Mouse (Mus musculus) thymus, postnatal 14 days (tissue): Measurements from ENCODE around the gene Ift81.

Source experiments
- DNase-seq: peaks from one replicate; pipeline ENCODE4 v3.0.0; 2021

The Ift81 gene

DNA sequence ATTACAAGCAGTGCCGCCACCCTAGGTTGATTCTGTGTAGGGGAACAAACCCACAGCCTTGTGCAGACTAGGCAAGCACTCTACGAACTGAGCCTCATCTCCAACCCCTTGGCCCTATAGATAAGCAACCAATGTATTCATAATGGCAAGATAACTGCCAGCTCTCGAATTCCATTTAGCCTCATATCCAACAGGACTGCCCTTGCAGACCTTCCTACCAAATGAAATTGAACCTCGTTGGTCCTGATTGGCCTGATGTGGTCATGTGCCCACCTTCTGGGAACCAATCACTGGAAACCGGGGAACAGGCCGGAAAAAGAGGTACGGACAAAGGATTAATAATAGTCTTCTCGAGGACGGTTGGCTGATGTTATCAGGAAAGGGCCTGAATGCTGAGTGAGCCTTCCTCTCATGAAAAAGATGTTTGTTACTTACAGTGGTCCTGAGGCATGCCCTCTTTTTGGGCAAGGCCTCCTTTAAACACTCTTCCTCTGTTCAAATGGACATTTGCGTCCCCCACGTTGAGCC, 10.7 kb upstream of the Ift81 start:
- DNase-seq = no peak

- no peak for DNase-seq
These were observed 9.5 kb upstream of the Ift81 start for GRCm38 (mm10) chr5:122623861-122624260.

GRCm38 (mm10) chr5:122622526-122622925, 8.2 kb upstream of the Ift81 start:
- DNase-seq = no peak

DNA sequence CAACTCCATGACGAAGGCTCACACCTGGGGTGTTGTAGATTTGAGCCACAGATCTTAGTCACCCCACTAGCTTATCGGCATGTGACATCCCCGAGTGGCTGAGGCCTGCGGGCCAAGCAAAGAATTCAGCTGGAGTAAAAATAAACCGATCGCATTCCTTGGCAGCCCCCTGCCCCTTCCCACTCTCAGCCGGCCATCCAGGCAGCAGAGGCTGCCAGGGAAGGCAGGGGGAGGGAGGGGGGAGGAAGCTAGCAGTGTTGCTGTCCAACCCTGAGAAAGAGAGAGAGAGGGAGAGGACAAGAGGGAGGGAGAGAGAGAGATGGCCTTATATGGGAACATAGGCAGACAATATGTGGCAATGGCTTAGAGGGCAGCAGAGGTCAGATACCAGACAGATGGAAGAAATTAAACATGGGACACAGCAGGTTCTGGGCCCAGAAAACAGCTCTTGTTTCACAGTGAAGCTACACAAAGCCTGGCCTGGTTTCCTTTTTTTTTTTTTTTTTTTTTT, 7.1 kb upstream of the Ift81 start:
- no peak for DNase-seq

DNA sequence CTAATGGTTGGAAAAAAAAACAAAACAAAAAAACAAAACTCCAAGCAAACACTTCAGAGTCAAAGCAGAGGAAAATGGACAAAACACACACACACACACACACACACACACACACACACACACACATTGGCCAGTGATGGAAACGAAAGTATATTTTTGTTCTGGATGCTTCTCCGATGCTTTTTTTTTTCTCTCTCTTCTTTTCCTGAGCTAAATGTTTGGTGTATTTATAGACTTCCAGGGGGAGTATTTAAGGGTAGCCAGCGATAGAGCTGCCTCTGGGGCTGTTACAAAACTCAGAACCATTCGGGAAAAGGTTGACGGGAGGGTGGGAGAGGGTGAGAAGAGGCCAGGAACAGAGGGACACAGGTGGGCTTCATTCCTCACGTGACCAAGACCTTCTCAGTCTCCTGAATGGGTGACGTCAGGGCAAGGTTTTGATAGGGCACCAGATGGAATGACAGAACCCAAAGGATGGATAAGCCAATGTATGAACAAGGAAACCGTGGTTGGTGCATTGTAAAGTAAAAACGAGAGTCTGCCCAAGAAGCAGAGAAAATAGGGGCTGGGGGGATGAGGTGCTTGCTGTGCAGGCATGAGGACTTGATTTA, 5.5 kb upstream of the Ift81 start:
- DNase-seq = no peak

- no peak for DNase-seq
These were observed 3.4 kb upstream of the Ift81 start for GRCm38 (mm10) chr5:122617718-122618117.

DNA sequence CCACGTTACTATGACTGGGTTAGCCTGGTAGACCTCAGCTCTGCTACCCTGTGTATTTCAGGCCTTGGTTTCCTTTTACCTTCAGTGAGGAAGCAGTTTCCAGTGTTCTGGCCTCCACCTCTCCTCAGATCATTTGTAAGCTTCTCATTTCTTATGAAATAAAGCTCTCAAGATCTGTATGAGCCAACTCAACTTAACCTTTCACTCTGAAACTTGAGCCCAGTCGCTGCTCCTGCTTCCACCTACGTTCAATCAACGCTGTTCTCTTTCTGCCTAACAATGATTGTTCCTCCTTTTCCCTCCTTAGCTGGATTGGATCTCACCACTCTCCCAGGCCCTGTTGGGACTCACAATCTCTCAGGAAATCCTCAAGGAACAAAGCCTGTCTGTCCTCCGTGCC, 2.7 kb downstream of the Ift81 start:
- DNase-seq = no peak

DNA sequence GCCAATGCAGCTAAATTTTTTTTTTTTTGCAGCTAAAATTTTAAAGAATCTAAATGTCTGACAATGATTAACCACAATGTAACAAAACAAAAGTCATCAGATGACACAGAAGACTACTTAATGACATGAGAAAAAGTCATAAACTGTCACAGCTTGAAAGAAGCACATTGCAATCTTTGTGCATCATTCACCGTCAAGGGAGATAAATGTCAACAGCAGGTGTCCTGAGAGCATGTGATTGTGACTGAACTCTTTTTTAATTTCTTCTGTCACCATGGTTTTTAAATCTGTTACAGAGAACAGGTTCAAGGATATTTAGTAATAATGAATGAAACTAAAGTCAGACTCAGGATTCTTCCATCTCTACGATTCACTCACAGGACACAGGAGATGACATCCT, 9.4 kb downstream of the Ift81 start:
- no peak for DNase-seq

GRCm38 (mm10) chr5:122602233-122602632, 12.1 kb downstream of the Ift81 start:
- peak; percentile 71 for DNase-seq

GRCm38 (mm10) chr5:122595470-122595869, 18.8 kb downstream of the Ift81 start:
- no peak for DNase-seq

DNA sequence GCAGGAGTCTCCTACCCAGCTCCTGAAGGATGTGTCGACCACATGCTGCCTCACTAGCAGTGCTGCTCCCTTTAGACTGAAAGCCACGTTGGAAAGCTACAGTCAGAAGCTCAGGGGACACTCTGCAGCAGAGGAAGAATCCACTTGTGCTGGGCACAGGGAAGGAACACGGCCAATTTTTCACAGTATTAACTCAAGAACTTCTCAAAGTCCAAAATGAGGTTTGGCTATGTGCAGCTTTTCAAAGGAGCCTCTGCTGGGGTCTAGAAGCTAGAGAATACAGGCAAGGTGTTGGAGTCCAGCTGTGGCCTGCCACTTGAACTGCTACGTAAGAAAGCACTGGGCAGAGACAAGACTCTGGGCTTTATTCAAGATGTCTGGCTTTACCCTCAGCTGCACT, 24.4 kb downstream of the Ift81 start:
- DNase-seq = no peak

DNA sequence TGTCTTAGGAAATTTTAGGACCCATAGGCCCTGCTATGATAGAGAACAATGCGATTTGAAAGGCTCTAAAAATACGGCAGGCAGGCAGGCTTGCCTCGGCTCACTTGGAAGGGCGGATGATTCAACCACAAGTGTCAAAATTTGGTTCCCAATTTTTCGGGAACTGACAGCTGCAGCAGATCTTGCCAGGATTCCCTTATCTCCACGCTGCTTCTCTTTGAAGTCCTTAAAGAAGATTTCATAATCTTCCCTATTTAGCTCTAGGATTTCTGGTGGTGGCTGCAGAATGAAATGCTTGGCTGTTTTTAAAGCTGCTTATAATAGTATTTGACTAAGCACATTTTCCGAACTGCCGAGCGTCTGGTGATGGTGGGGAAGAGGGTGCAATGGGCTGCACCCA, 28.8 kb downstream of the Ift81 start:
- no peak for DNase-seq

DNA sequence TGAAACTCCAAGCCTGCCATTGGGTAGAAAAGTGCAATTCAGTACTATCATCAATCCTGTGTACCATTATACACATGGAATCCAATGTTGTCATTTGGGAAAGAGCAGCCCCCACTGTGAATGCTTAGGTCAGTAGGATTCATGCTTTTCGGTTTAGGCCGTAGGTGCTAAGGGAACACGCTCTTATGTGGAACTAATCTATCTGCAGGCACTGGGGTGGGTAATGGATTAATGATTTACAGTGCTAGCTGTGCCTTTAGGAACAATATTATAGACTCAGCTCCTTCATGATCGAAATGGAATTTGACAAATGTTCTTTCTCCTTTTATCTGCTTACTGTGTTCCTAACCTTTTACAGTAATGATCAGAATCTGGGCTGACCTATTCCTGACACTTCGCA, 30.2 kb downstream of the Ift81 start:
- no peak for DNase-seq

DNA sequence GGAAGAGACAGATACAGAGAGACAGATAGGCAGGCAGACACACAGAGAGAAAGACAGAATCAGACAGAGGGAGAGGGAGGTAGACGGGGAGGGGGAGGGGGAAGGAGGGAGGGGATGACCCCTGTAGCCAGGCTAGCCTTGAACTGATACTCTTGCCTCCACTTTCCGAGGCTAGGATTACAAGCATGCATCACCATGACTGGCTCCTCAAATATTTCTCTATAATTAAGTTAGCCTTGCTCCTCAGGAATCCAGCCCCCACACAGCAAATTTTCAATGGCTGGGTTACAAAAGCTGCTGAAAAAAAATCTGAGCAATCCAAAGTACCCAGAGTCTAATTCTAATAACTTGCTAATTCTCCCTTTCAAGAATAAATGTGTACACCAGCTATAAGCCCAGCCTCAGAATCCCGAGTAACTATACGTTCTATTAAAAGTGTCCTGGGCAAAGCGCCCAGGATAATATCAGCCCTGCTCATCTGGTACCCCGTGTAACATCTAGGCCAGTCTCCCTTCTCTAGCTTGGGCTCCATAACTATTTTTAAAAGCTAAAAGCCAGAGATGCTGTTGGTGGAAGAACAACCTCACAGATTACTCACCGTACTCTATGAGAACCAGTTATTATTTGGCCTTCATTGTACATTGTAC, 37.5 kb downstream of the Ift81 start:
- no peak for DNase-seq

DNA sequence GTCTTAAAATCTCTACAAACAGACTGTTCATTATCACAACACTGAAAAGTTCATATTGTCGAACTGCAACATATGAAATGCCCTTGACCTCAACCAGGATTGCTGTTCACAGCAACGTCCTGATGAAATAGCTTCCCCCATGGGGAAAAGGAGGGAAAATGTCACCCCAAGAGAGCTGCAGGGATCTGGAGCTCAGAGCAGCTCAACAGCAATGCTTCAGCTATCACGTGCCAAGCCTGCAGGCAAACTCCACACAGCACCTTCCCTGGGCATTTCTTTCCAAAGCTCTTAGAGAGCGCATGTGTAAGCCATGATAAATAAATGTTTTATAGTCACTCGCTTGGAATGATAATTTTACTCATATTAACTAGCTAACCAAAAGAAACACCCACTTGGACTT, 42.3 kb downstream of the Ift81 start:
- no peak for DNase-seq

- no peak for DNase-seq
These were observed 47.7 kb downstream of the Ift81 start for GRCm38 (mm10) chr5:122566626-122567025.

GRCm38 (mm10) chr5:122560654-122561053, 53.7 kb downstream of the Ift81 start:
- no peak for DNase-seq

GRCm38 (mm10) chr5:122558127-122558526, 56.2 kb downstream of the Ift81 start:
- DNase-seq = no peak

DNA sequence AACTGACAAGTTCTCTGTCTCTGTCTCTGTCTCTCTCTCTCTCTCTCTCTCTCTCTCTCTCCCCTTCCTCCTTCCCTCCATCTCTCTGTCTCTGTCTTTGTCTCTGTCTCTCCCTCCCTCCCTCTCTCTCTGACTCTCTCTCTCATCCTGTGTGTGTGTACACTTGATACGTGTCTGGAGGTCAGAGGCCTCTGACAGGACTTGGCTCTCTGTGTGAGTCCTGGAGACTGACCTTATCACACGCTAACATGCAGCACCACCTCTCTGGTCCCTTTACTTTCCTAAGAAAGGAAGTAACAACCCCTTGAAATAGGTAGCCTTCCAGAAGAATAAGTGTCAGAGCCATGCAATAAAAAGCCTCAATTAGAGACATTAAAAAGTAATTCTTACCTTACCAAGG, 59.2 kb downstream of the Ift81 start:
- DNase-seq = no peak

DNA sequence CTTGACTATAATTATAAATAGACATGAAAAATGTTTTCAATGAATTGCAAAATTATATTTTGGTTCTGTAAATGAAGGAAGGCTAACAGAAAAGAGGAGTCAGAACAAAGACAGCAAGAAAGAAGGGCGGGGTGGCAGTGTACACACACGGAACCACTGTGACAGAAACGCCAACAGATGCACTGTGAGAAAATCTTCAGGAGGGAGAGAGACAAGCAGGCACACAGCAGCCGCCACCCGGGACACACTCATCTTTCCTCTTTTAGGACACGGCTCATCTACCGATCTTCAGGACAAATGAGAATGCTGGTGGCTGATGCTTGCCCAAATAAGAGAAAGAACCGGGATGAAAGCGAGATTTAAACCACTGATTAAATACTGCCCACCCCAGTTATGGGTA, 61.7 kb downstream of the Ift81 start:
- DNase-seq = no peak

DNA sequence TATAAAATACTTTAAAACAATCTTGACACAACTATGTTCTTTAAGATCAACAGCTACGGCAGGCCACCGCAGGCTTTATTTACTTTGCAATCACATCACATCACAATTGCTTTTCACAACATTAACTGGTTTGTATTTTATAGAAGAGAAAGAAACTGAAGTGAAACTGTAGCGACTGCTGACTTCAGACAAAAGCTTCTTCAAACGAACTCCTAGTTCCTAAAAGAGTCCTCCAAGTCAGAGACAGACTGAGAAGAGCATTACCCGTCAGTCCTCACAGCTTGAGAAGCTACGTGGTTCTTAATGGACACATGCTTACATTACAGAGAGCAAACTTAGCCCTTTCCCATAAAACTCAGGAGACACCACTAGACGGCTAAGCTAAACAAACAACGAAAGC, 63.9 kb downstream of the Ift81 start:
- no peak for DNase-seq

- peak; percentile 33 for DNase-seq
These were observed 65.6 kb downstream of the Ift81 start for GRCm38 (mm10) chr5:122548671-122549070.

- no peak for DNase-seq
These were observed 66.5 kb downstream of the Ift81 start for GRCm38 (mm10) chr5:122547810-122548209.

DNA sequence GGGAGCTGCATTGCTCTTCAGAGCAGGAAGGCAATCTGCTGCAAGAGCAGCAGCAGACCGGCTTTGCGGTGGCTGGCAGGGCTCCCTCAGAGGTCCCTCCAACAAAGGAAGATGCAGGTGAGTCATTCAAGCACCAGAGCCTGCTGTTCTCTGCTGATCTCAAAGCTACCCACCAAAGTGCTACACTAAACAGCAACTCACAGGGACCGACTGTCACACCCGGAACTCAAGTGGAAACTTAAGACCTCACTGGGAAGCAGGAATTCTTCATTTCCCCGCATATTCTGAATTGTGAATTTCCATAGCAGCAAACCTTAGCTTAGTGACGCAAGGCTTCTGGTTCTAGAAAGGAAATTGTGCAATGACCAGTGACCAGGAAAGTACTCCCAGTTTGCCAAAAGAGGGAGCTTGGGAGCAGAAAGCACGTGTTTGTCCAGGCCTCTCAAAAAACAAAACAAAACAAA, 67.0 kb downstream of the Ift81 start:
- DNase-seq = peak; percentile 44

GRCm38 (mm10) chr5:122543392-122543791, 70.9 kb downstream of the Ift81 start:
- DNase-seq = no peak
